Mouse (Mus musculus): ENCODE measurements around the gene Pih1d2. TPM values are rescaled to one million over a fixed set of nuclear protein-coding genes. Genes with fewer than 3 reads are reported as not detected.

Pih1d2 gene
- not detected in 2 replicates for total RNA-seq (2015; ENCODE audit: low replicate concordance)
- total RNA-seq (2017; ENCODE audit: low replicate concordance), result 0.64 TPM in 1 of 2 replicates, not detected in the other

DNA sequence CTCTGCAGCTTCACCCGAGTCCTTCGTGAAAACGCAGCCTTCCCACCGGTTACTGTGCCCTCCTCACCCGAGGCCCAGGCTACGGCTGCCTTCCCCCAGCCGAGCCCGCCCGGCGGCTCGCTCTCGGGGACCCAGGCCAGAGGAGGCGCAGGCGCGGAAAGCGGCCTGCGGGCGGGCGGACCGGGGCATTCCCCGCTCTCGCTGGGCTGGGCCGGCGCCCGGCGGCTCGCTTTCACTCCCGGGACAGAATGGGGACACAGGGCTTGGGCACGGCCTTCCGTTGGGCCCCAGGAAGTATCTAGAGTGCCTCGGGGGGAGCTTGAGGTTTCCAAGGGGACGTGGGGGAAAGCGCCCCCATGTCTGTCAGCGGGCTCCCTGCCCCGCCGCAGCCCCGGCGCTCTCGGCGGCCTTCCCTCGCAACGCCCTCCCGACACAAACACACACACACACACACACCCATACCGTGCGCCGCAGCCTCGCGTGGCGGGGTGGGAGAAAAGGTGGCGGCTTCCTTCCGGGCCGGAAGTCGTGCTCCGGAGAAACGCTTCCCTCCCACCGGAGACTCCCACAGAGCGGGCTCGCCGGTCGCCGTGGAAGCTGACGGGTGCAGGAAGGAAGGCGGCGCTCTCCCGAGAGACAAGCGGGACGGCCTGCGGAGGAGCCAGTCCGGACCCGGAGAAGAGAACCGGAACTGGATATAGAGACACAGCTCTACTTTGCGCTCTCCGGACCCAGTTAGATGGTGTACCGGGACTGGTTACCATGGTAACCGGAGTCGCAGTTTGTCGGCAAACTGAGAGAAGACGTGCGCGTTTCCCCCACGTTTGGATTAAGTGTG, at the start of gene Pih1d2, which contains the start of gene Nkapd1:
TSS of gene Pih1d2 (plus strand) at position 556 of the 838 bp plus-strand sequence.
TSS of gene Nkapd1 (minus strand) at position 699 of the 838 bp plus-strand sequence.
- peak; percentile 93 for ATAC-seq (replicated peaks; ENCODE audit: low FRiP score, poor library complexity, severe bottlenecking)

- ATAC-seq (replicated peaks; ENCODE audit: low FRiP score, poor library complexity, severe bottlenecking), result no peak
Observed at GRCm38 (mm10) chr9:50567372-50567771, 49.7 kb upstream of the Pih1d2 start.

GRCm38 (mm10) chr9:50567881-50568280, 49.2 kb upstream of the Pih1d2 start:
- ATAC-seq (replicated peaks; ENCODE audit: low FRiP score, poor library complexity, severe bottlenecking), result no peak

GRCm38 (mm10) chr9:50569599-50570525, 47.3 kb upstream of the Pih1d2 start:
- ATAC-seq (replicated peaks; ENCODE audit: low FRiP score, poor library complexity, severe bottlenecking), result no peak

DNA sequence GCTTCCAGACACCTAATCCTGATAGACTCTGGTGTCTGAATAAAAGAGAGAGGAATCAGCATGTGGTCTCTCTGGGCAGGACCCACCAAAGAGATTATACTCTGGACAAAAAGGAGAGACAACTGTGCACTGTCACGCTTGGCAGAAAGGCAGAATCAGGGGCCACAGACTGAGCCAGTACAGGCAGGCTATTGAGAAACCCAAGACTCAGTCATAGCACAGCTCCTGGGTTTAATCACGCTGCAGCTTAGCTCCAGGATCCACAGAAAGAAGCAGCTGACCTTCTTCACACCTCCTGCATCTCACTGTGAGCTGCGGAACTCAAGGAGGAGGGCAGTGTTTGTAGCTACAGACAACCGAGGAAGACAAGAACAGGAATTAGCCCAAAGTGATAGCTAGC, 36.8 kb upstream of the Pih1d2 start:
- ATAC-seq (replicated peaks; ENCODE audit: low FRiP score, poor library complexity, severe bottlenecking), result no peak

DNA sequence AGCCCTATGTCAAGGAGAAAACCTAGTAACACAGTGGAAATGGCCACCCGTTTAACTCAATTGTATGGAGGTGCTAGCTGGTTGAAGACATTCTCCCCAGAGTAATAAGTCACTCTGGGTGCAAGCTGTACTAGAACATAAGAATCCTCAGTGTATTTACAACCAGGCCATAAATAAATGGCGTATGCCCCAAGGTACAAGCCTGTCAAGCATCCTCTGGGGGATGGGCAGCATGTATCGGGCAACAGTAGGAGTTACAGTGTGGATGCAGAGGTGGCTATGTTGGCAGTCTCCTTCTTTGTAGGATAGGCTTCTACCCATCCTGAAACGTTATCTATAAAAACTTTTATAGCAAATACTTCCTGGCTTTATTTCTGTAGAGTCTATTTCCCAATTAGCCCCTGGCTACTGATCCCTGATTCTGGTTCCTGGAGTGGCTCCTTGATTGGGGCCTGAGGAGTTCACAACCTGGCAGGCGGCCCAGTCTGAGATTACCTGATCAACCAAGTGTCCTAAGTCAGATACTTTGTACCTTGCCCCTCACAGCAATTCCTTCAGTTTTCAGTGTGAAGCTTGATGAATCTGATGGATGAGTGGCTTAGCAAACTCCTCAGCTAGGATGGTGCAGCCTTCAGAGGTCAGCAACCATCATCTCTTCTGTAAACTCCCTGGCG, 31.8 kb upstream of the Pih1d2 start:
- ATAC-seq (replicated peaks; ENCODE audit: low FRiP score, poor library complexity, severe bottlenecking), result no peak

- no peak for ATAC-seq (replicated peaks; ENCODE audit: low FRiP score, poor library complexity, severe bottlenecking)
Observed at GRCm38 (mm10) chr9:50586955-50587354, 30.2 kb upstream of the Pih1d2 start.

DNA sequence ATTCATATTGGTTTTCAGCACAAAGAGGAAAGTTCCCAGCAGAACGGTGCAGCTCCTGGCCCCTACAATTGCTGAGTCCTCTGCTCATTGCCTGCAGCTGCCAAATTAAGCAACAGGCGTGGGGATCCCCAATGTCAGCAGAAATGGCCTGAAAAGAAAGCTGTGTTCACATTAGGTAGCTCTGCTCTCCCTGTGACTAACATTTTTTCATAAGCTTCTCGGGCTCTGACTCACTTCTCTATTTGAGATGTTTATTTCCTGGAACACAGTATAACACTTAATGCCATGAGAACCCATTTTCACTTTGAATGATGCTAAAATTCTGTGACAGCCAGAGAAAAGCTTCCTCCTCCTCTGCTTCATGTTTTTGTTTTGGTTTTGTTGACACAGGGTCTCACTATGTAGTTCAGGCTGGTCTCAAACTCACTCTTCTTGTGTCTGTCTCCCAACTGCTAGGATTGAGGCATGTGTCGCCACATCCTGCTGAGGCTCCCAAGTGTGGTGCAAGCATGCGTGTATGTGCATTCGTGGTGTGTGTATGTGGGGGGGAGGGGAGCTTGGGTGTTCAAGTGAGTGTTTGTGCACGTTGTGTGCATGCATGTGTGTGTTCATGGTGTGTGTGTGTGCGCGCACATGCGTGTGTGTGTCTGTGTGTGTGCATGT, 26.1 kb upstream of the Pih1d2 start:
- no peak for ATAC-seq (replicated peaks; ENCODE audit: low FRiP score, poor library complexity, severe bottlenecking)

DNA sequence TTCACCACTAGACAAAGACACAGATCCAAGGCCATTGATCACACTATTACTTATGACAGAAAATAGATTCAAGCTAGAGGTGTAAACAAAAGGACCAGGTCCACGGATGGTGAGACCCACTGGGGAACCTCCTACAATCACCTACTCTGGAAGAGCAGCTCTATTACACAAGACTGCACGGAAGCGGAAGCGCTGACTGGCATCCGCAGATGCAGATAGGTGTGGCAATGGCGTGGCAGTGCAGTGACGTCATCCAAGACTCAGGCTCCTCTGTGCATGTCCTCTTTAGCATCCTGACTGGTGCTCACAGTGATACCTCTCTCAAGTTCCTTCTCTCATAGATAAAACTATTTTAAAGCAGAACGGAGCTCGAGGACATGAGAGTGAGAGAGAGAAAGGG, 24.2 kb upstream of the Pih1d2 start:
- no peak for ATAC-seq (replicated peaks; ENCODE audit: low FRiP score, poor library complexity, severe bottlenecking)

GRCm38 (mm10) chr9:50593544-50593943, 23.6 kb upstream of the Pih1d2 start:
- ATAC-seq (replicated peaks; ENCODE audit: low FRiP score, poor library complexity, severe bottlenecking), result no peak

- ATAC-seq (replicated peaks; ENCODE audit: low FRiP score, poor library complexity, severe bottlenecking), result no peak
Observed at GRCm38 (mm10) chr9:50594794-50595417, 22.2 kb upstream of the Pih1d2 start.

DNA sequence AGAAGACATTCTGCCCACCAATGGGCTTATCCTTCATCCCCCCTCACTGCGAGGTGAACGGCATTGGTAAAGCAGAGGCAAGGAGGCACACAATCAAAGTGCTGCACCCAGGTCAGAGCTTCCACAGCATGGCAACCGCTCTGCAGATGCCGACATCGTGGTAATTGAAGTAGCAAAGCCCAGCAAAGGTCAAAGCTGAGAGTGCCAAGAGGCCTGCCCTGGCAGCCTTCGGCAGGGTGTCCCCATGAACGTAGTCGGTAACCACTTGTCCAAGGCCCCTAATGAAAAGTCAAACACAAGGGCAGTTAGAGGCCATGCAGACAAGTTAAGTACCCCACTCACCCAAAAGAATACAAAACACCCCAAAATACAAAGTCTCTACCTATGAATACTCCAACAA, 20.1 kb upstream of the Pih1d2 start:
- no peak for ATAC-seq (replicated peaks; ENCODE audit: low FRiP score, poor library complexity, severe bottlenecking)

DNA sequence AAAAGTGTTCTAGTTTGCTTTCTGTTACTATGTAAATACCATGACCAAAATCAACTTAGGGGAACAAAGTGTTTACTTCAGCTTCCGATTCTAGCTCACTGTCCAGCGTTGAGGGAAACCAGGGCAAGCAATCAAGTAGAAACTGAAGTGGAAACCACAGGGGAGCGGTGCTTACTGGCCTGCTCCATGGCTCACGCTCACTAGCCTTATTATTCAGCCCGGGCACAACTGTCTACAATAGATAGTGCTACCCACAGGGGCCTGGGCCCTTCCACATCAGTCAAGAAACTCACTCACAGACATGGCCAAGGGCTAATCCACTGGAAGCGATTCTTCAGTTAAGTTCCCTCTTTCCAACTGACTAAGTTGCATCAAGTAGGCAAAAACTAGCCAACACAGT, 15.6 kb upstream of the Pih1d2 start:
- no peak for ATAC-seq (replicated peaks; ENCODE audit: low FRiP score, poor library complexity, severe bottlenecking)

GRCm38 (mm10) chr9:50602055-50602845, 14.9 kb upstream of the Pih1d2 start:
- ATAC-seq (replicated peaks; ENCODE audit: low FRiP score, poor library complexity, severe bottlenecking), result no peak

GRCm38 (mm10) chr9:50603189-50603997, 13.7 kb upstream of the Pih1d2 start, which contains the start of the genes Sdhd and Timm8b:
Sdhd (minus strand) TSS chr9:50603812.
Timm8b (plus strand) TSS chr9:50603910.
- ATAC-seq (replicated peaks; ENCODE audit: low FRiP score, poor library complexity, severe bottlenecking), result peak; percentile 96

DNA sequence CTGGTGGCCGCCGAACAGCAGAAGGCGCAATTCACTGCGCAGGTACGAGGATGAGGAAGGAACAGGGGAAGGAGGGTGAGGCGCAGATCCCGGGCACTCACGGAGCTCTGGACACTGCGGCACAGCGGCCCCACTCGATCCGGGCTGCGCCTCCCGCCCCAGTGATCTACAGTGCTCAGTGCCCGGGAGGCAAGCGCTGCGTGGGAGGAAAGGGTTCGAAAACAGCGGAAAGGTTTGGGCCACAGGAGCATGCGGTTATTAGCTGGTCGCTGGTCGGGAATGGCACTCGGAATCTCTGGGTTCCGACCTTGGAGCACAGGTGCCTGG, 13.2 kb upstream of the Pih1d2 start:
- no peak for ATAC-seq (replicated peaks; ENCODE audit: low FRiP score, poor library complexity, severe bottlenecking)

- no peak for ATAC-seq (replicated peaks; ENCODE audit: low FRiP score, poor library complexity, severe bottlenecking)
Observed at GRCm38 (mm10) chr9:50604338-50604737, 12.8 kb upstream of the Pih1d2 start.
